Mouse (Mus musculus) heart, embryonic 12.5 days (tissue): ENCODE measurements at regions not wholly inside any gene's neighbourhood (a gene's known extent, or its start where the extent isn't known, plus 50 kb on each side); places are given as distances from the start of the nearest gene placed in this dataset.

Source experiments
- ATAC-seq: fragments of 200-750 bp; cut with Nextera tagmentation; 2 replicates; pipeline ENCODE4 v1.8.0; 2017; ENCODE audit warnings: moderate TSS enrichment, moderate library complexity; ENCODE audit not compliant: insufficient number of reproducible peaks, low FRiP score
- H3K27ac ChIP-seq: fragments of 300-500 bp; sonication (generic); 2 replicates; pipeline ENCODE4 v1.5.1; 2016; ENCODE audit warnings: mild to moderate bottlenecking, moderate library complexity; ENCODE audit not compliant: poor library complexity, severe bottlenecking
- H3K27me3 ChIP-seq: fragments of 300-500 bp; sonication (generic); replicated peaks from 2 replicates; pipeline ENCODE4 v1.6.1; 2016; ENCODE audit warnings: mild to moderate bottlenecking, moderate library complexity
- H3K36me3 ChIP-seq: fragments of 300-500 bp; sonication (generic); 2 replicates; pipeline ENCODE4 v1.6.1; 2016; ENCODE audit warnings: mild to moderate bottlenecking, moderate library complexity
- H3K4me1 ChIP-seq: fragments of 300-500 bp; sonication (generic); replicated peaks from 2 replicates; pipeline ENCODE4 v1.6.1; 2016; ENCODE audit warnings: mild to moderate bottlenecking
- H3K4me2 ChIP-seq: fragments of 300-500 bp; sonication (generic); 2 replicates; pipeline ENCODE4 v1.6.1; 2016; ENCODE audit warnings: mild to moderate bottlenecking, moderate library complexity
- H3K4me3 ChIP-seq: fragments of 300-500 bp; sonication (generic); 2 replicates; pipeline ENCODE4 v1.5.1; 2016; ENCODE audit warnings: mild to moderate bottlenecking
- H3K9ac ChIP-seq: fragments of 300-500 bp; sonication (generic); 2 replicates; pipeline ENCODE4 v1.6.1; 2016; ENCODE audit warnings: mild to moderate bottlenecking, moderate library complexity
- H3K9me3 ChIP-seq: fragments of 300-500 bp; sonication (generic); replicated peaks from 2 replicates; pipeline ENCODE4 v1.6.1; 2016; ENCODE audit warnings: mild to moderate bottlenecking, moderate library complexity
- WGBS: fragments of 180-500 bp; shearing (Covaris S2); methylation state at CpG from one replicate; pipeline ENCODE4 v1.1.7; 2016; 5-methylcytosine and 5-hydroxymethylcytosine counted together

DNA sequence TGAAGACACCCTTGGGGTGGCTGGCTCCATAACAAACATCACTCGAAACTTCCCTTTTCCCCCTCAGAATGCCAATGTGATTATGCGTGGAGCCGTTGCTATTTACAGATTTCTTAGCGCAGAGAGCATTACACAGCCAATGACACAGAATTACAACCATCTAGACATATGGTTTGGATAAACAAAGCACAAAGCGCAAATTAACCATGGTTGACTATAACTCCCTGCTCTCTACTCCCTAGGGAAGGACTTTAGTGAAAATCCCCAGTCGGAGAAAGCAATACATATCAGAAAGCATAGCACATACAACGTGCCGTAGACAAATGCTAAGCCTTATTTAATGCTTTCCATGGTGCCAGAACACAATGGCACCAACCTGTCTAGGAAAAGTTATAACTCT lies 131.8 kb downstream of the Tshz3 start:
- no peaks in the 10 kb centered on the region for H3K9me3 ChIP-seq
- H3K27me3 ChIP-seq: no peaks in the 10 kb centered on the region
- H3K4me1 ChIP-seq: no peaks in the 10 kb centered on the region
- no peak overlapping the region for H3K4me3 ChIP-seq
- WGBS: 83% methylated on average over 8 of the region's 8 CpGs
- ATAC-seq: no peak
- no peaks in the 10 kb centered on the region for H3K36me3 ChIP-seq
- no peak overlapping the region for H3K9ac ChIP-seq
- H3K4me2 ChIP-seq: no peak overlapping the region
- no peak overlapping the region for H3K27ac ChIP-seq

DNA sequence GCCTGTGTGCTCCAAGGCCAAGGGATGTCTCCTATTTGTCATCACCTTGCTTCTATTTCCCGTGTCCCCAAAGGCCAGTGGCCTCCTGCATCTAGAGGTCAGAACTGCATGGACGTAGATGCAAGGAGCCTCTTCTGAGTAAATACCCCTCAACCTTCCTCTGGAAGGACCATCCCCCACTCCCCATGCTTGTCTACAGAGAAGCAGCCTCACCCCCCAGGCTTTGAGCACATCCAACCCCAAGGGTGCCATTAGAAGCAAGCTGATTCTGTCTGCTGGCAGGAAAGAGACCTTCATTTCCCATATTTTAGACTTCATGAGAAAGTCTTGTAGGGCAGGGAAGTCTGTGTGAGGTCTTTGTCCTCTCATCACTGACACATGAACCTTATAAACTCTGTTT lies 132.2 kb downstream of the Tshz3 start:
- no peak overlapping the region for H3K27ac ChIP-seq
- WGBS: 62% methylated on average over 2 of the region's 2 CpGs
- no peak for ATAC-seq
- no peak overlapping the region for H3K4me2 ChIP-seq
- H3K27me3 ChIP-seq: no peaks in the 10 kb centered on the region
- no peaks in the 10 kb centered on the region for H3K9me3 ChIP-seq
- no peaks in the 10 kb centered on the region for H3K4me1 ChIP-seq
- H3K9ac ChIP-seq: no peak overlapping the region
- no peaks in the 10 kb centered on the region for H3K36me3 ChIP-seq
- H3K4me3 ChIP-seq: no peak overlapping the region

DNA sequence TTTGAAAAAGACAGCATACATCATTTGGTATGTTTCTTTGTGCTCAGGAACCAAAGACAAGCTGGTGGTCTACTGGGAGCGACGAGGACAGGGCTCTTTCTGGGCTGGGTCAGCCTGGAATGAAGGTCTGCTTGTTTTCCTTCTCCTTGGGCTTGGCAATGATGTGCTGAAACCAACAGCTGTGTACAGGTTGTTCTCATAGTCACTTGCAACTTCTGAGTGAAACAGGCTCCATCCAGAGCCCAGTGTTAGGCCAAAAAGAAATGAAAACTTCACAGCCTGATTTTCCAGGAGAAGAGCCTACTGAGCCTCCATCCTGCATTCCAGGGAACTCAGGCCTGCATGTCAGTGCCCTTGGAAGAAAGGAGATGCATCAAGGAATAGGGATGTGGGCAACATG lies 150.4 kb downstream of the Tshz3 start:
- H3K4me2 ChIP-seq: no peak overlapping the region
- no peaks in the 10 kb centered on the region for H3K27me3 ChIP-seq
- no peaks in the 10 kb centered on the region for H3K36me3 ChIP-seq
- H3K9ac ChIP-seq: no peak overlapping the region
- no peaks in the 10 kb centered on the region for H3K4me1 ChIP-seq
- no peak overlapping the region for H3K4me3 ChIP-seq
- no peak for ATAC-seq
- 80% methylated on average over 2 of the region's 2 CpGs for WGBS
- no peak overlapping the region for H3K27ac ChIP-seq
- no peaks in the 10 kb centered on the region for H3K9me3 ChIP-seq

DNA sequence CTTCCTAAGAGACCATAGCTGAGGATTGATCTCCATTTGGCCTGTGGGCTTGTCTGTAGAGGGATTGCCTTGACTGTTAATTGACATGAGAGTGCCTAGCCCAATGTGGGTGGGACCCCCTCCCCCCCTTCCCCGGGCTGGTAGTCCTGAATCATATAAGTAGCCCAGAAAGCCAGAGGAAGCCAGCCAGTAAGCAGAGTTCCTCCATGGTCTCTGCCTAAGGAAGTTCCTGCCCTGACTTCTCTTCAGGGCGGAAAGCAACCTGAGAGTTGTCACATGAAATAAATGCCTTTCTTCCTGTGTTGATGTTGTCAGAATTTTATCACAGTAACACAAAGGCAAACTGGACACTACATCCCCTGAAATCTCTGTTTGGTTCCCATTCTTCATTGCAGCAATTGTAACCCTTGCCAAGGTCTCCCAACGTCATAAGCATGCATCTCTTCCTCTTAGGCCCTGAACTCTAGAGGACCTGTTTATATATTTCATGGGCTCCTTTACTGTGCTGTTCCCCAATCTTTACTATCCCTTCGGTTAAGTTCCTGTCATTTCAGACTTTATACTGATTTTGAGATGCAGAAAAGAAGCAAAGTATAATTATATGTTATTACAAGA lies 153.5 kb downstream of the Tshz3 start:
- no peaks in the 10 kb centered on the region for H3K27me3 ChIP-seq
- no peak overlapping the region for H3K27ac ChIP-seq
- no peaks in the 10 kb centered on the region for H3K4me1 ChIP-seq
- no peaks in the 10 kb centered on the region for H3K9me3 ChIP-seq
- H3K9ac ChIP-seq: no peak overlapping the region
- H3K4me3 ChIP-seq: no peak overlapping the region
- H3K4me2 ChIP-seq: no peak overlapping the region
- no peak for ATAC-seq
- H3K36me3 ChIP-seq: no peaks in the 10 kb centered on the region
- 71% methylated on average over 4 of the region's 4 CpGs for WGBS

DNA sequence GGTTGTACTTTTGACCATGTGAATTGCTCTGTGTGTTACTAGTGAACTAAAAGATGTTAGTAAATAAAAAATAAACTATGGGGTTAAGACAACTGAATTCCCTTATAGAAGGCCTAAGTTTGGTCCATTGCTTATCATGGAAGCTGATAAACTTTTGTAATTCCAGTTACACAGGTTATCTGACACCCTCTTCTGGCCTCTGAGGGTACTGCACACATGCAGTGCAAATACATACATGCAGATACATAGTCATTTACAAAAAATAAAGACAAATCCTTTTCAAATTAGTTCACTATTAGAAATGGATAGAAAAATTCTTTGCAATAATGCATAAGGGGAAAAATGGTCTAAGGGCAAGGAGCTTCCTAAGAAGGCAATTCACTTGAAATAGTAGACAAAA lies 156.4 kb downstream of the Tshz3 start:
- no peaks in the 10 kb centered on the region for H3K27me3 ChIP-seq
- H3K36me3 ChIP-seq: no peaks in the 10 kb centered on the region
- no peaks in the 10 kb centered on the region for H3K4me1 ChIP-seq
- no peak overlapping the region for H3K4me3 ChIP-seq
- H3K27ac ChIP-seq: no peak overlapping the region
- no peaks in the 10 kb centered on the region for H3K9me3 ChIP-seq
- H3K4me2 ChIP-seq: no peak overlapping the region
- ATAC-seq: no peak
- no peak overlapping the region for H3K9ac ChIP-seq

DNA sequence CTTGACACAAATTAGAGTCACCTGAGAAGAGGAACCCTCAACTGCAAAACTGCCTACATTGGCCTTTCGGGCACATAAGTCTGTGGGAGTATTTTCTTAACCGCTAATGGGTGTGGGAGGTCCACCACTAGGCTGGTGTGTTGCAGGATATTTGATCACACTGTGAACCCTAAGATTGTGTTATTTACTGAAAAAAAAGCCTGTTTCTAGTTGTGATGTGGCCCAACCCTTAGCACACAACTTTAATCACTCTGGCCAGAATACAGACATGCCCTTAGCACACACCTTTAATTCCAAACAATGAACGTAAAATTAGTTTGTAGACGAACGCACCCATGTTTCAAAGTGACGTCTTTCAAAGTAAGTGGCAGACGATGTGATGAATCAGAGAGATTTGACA lies 161.5 kb downstream of the Tshz3 start:
- ATAC-seq: no peak
- Histone ChIP-seq H3K27me3 (no peaks in the 10 kb centered on the region), H3K36me3 (no peaks in the 10 kb centered on the region), H3K4me1 (no peaks in the 10 kb centered on the region), H3K9ac (no peak overlapping the region), H3K27ac (no peak overlapping the region), H3K4me2 (no peak overlapping the region), H3K9me3 (no peaks in the 10 kb centered on the region), H3K4me3 (no peak overlapping the region)
- 77% methylated on average over 7 of the region's 7 CpGs for WGBS

DNA sequence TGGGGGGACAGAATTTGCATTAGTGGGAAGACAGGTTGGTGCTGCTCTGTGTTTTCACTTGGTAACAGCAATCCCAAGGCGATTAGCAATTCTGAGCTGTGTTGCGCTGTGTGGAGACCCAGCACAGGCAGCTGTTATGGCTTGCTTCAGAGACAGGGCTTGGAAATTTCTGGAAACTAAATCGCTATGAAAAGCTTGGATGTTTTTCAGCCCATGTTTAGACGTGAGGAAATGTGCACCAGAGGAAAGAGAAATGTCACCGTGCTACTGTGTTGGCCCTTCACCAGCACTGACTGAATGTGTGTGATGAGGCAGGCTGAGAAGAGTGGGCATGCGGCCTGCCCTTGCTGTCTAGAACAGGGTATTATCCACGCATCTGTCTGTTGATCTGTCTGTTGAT lies 164.6 kb downstream of the Tshz3 start:
- Histone ChIP-seq H3K9ac (no peak overlapping the region), H3K4me3 (no peak overlapping the region), H3K27me3 (no peaks in the 10 kb centered on the region), H3K9me3 (no peaks in the 10 kb centered on the region), H3K4me1 (no peaks in the 10 kb centered on the region), H3K4me2 (no peak overlapping the region), H3K27ac (no peak overlapping the region), H3K36me3 (no peaks in the 10 kb centered on the region)
- no peak for ATAC-seq
- WGBS: 76% methylated on average over 7 of the region's 7 CpGs

DNA sequence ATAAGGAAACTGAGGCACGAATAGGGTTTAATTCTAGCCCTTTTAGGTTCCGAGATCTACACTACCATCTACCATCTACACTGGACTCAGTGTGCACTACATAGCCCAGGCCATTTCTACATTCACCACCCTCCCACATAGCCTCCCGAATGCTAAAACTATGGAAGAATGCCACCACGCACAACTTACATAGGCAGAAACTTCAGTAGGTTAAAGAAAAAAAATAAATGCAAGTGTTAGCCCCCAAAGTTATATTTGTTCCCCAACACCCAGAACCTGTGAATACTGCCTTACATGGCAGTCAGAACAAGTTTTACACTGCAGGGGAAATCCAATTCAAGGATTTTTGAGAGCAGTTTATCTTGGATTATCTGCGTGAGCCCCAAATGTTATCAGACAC lies 165.8 kb downstream of the Tshz3 start:
- Histone ChIP-seq H3K27ac (no peak overlapping the region), H3K36me3 (no peaks in the 10 kb centered on the region), H3K4me2 (no peak overlapping the region), H3K9ac (no peak overlapping the region), H3K9me3 (no peaks in the 10 kb centered on the region), H3K27me3 (no peaks in the 10 kb centered on the region), H3K4me3 (no peak overlapping the region), H3K4me1 (no peaks in the 10 kb centered on the region)
- 80% methylated on average over 5 of the region's 5 CpGs for WGBS
- ATAC-seq: no peak

DNA sequence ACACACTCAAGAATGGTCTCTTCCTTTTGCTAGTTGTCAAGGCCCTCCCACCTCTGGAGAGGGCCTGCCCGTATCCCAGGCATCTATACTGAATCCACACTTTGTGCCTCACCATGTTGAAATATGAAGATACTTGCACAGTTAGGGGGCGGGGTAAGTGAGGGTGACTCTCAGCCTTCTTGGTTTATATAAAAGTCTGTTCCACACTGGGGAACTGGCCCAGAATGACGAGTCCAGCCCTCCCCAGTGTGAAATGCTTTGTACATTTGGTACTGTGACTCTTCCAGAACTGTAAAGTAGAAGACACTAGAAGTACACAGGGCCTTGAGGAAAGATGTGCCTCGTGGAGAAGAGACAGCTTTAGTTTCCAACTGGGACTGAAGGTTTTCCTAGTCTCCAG lies 166.8 kb downstream of the Tshz3 start:
- Histone ChIP-seq H3K4me1 (no peaks in the 10 kb centered on the region), H3K27me3 (no peaks in the 10 kb centered on the region), H3K27ac (no peak overlapping the region), H3K4me3 (no peak overlapping the region), H3K9ac (no peak overlapping the region), H3K9me3 (no peaks in the 10 kb centered on the region), H3K4me2 (no peak overlapping the region), H3K36me3 (no peaks in the 10 kb centered on the region)
- 67% methylated on average over 4 of the region's 4 CpGs for WGBS
- ATAC-seq: no peak

DNA sequence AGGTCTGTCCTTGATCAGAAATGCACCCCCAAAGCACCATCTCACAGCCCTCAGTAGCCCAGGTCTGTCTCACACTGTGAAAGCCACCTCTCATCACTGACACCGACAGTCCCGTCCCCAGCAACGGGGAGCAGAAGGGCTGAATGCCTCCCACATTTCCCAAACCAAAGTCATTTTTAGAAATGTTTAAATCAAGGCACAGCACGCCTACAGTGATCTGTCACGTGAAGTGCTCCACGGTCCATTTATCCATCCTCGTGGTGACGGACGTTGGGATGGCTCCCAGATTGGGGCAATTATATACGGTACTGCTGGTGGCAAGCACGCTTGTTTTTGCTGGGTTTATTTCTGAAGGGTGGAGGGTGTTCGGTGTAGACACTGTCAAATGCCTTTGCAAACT lies 168.7 kb downstream of the Tshz3 start:
- 67% methylated on average over 12 of the region's 12 CpGs for WGBS
- Histone ChIP-seq H3K36me3 (no peaks in the 10 kb centered on the region), H3K9me3 (0 out of 2 replicates have a peak, but pooled peaks cover under 1% of the 10 kb centered on the region), H3K27me3 (no peaks in the 10 kb centered on the region), H3K4me2 (no peak overlapping the region), H3K4me1 (no peaks in the 10 kb centered on the region), H3K4me3 (no peak overlapping the region), H3K27ac (no peak overlapping the region), H3K9ac (no peak overlapping the region)
- no peak for ATAC-seq

DNA sequence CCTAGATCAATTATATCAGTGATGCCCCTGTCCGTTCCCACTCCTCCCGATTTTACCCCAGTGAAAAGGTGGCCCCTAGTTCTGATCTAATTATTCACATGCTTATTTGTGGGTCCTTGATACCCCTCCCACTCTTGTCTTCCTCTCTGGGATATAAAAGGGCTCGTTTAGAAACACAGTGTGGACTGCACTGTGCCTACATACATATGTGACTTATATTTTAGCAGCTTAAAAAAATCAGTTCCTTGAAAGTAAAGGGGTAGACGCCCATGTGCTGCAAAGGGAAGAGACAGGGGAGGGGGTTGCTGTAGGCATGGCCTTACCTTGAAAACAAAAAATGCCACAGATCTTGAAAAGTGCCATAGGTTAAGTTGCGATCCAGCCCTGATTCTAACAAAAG lies 176.1 kb downstream of the Tshz3 start:
- no peak for ATAC-seq
- Histone ChIP-seq H3K27me3 (no peaks in the 10 kb centered on the region), H3K9me3 (peaks cover 5% of the 10 kb centered on the region), H3K4me2 (no peak overlapping the region), H3K36me3 (no peaks in the 10 kb centered on the region), H3K4me3 (no peak overlapping the region), H3K4me1 (peaks cover 10% of the 10 kb centered on the region), H3K9ac (no peak overlapping the region), H3K27ac (no peak overlapping the region)
- WGBS: 72% methylated on average over 5 of the region's 5 CpGs

DNA sequence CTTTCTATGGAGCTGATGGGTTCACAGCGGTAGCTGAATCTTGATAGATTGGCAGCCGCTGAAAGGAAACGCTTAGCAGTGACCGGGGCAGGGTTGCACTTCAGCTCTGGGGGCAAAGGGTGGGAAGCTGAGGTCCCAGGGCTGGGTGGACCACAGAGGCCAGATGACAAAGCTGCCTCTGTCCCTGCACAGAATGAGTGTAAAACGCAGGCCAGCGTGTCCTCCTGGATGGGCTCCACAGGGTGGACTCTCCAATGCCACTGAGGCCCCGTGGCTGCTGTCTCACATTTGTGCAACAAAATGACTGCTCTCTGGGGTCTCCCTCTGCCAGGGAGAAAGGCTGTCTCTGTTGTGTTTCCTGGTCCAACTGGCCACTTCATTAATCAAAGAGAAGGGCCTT lies 179.8 kb downstream of the Tshz3 start:
- no peak overlapping the region for H3K4me3 ChIP-seq
- no peak overlapping the region for H3K4me2 ChIP-seq
- no peak overlapping the region for H3K27ac ChIP-seq
- peaks cover 10% of the 10 kb centered on the region for H3K4me1 ChIP-seq
- no peaks in the 10 kb centered on the region for H3K27me3 ChIP-seq
- no peak overlapping the region for H3K9ac ChIP-seq
- no peak for ATAC-seq
- H3K9me3 ChIP-seq: no peaks in the 10 kb centered on the region
- WGBS: 22% methylated on average over 7 of the region's 7 CpGs
- H3K36me3 ChIP-seq: no peaks in the 10 kb centered on the region
